Mouse (Mus musculus) hindbrain, embryonic 14.5 days (tissue): Measurements from ENCODE around the gene Wt1. TPM values are rescaled to one million over a fixed set of nuclear protein-coding genes. Genes with fewer than 3 reads are reported as not detected.

Experiments used
- ATAC-seq: fragments of 200-750 bp; cut with Nextera tagmentation; 2 replicates; pipeline ENCODE4 v1.8.0; 2017; ENCODE audit warnings: moderate number of reproducible peaks, mild to moderate bottlenecking, moderate TSS enrichment, moderate library complexity; ENCODE audit not compliant: low FRiP score
- DNase-seq: peaks from one replicate; pipeline ENCODE4 v3.0.0-alpha.2; 2015; ENCODE audit warnings: low spot score
- H3K27ac ChIP-seq: fragments of 300-500 bp; sonication (generic); 2 replicates; pipeline ENCODE4 v1.5.1; 2014; ENCODE audit warnings: mild to moderate bottlenecking, moderate library complexity
- H3K27me3 ChIP-seq: fragments of 300-500 bp; sonication (generic); 2 replicates; pipeline ENCODE4 v1.6.1; 2014; ENCODE audit warnings: mild to moderate bottlenecking, low read length, mixed read lengths; ENCODE audit not compliant: control insufficient read depth, insufficient read depth
- H3K36me3 ChIP-seq: fragments of 300-500 bp; sonication (generic); replicated peaks from 2 replicates; pipeline ENCODE4 v1.6.1; 2014; ENCODE audit not compliant: control insufficient read depth, insufficient read depth
- H3K4me1 ChIP-seq: fragments of 300-500 bp; sonication (generic); replicated peaks from 2 replicates; pipeline ENCODE4 v1.6.1; 2014; ENCODE audit warnings: antibody characterized with exemption, low read length, mixed read lengths; ENCODE audit not compliant: control insufficient read depth, insufficient read depth
- H3K4me2 ChIP-seq: fragments of 300-500 bp; sonication (generic); replicated peaks from 2 replicates; pipeline ENCODE4 v1.6.1; 2014; ENCODE audit warnings: mild to moderate bottlenecking, moderate library complexity
- H3K4me3 ChIP-seq: fragments of 300-500 bp; sonication (generic); replicated peaks from 2 replicates; pipeline ENCODE4 v1.5.1; 2014; ENCODE audit warnings: mild to moderate bottlenecking, low read length
- H3K9ac ChIP-seq: fragments of 300-500 bp; sonication (generic); 2 replicates; pipeline ENCODE4 v1.6.1; 2014
- H3K9me3 ChIP-seq: fragments of 300-500 bp; sonication (generic); 2 replicates; pipeline ENCODE4 v1.6.1; 2016; ENCODE audit warnings: low read length; ENCODE audit not compliant: control insufficient read depth
- WGBS: fragments of 180-500 bp; shearing (Covaris S2); extraction: QIAGEN DNeasy Blood & Tissue Kit; methylation state at CpG from one replicate; pipeline ENCODE4 v1.1.7; 2014; 5-methylcytosine and 5-hydroxymethylcytosine counted together
- polyA plus RNA-seq: library from polyadenylated mRNA; unstranded; fragments of >200 nt; fragmentation: Nextera tagmentation; extraction: Ambion mirVana; gene quantifications from 2 replicates; pipeline ENCODE4 v1.2.1, GENCODE M21; 2014

Wt1 gene
- polyA plus RNA-seq, 1 experiment from 2014 or later = 1.5 TPM

DNA sequence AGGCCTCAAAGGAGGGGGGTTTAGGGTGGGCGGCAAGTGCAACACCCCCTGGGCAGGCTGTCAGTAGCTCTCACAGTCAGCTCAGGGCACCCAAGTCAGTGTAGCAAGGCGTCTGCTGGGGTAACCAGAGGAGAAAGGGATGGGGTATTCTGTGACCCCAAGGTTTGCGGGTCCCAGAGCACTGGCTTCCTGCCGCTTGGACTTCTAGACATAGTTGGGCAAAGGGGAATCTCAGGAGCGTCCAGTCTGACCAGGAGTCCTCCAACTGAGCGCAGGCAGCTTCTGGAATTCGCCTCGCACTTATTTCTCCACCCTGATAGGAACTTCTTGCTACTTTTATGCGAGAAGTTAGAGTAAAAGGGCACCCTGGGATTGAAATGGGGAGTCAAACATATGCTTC, 2.4 kb upstream of the Wt1 start:
- no peaks in the 10 kb centered on the region for H3K36me3 ChIP-seq
- no peak overlapping the region for H3K4me2 ChIP-seq
- H3K4me1 ChIP-seq = no peaks in the 10 kb centered on the region
- no peak overlapping the region for H3K9ac ChIP-seq
- H3K9me3 ChIP-seq = no peaks in the 10 kb centered on the region
- H3K27ac ChIP-seq = no peak overlapping the region
- H3K4me3 ChIP-seq = no peak overlapping the region
- DNase-seq = no peak
- ATAC-seq = no peak
- H3K27me3 ChIP-seq = peaks cover 95% of the 10 kb centered on the region
- 2% methylated on average over 9 of the region's 9 CpGs for WGBS

DNA sequence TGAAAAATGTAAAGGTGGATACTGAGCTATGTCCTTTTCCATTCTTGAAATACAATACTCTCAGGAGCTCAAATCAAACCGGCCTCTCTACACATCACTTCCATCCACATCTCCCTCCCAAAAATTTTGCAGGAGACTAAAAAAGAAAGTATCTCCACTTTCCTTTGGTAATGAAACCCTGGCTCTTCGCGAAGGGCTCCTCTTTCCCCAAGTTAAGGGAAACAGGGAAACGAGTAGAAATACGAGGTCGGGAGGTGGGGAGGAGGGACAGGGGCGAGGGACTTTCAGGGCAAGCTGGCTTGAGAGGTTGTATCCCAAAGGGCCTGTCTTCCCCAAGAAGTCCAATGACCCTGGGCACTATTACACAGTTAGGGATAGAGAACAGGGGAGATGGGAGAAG, 1.9 kb upstream of the Wt1 start:
- H3K27me3 ChIP-seq = peaks cover 95% of the 10 kb centered on the region
- DNase-seq (no peak), ATAC-seq (no peak)
- H3K27ac ChIP-seq = no peak overlapping the region
- WGBS = 0% methylated on average over 7 of the region's 7 CpGs
- no peaks in the 10 kb centered on the region for H3K36me3 ChIP-seq
- no peaks in the 10 kb centered on the region for H3K9me3 ChIP-seq
- no peaks in the 10 kb centered on the region for H3K4me1 ChIP-seq
- no peak overlapping the region for H3K9ac ChIP-seq
- H3K4me2 ChIP-seq = no peak overlapping the region
- no peak overlapping the region for H3K4me3 ChIP-seq

DNA sequence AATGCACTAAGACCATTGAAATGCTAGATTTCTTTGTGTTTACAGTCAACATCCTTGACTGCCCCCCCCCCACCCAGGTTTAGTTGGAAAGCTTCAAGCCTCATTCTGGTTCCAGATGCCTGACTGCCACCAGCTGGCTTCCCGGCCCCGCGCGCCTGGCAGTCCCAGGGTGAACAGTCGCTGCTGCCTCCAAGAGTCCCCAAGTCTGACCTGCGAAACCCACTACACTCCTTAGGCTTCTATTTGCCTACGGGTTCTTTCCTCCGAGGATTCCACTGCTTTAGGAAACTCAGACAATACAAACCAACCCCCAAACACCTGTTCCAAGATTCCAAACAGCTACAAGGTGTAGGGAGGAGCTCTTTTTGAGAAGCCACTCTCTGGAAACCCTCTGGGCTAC, 1.1 kb upstream of the Wt1 start:
- Histone ChIP-seq H3K4me2 (no peak overlapping the region), H3K27ac (no peak overlapping the region), H3K4me1 (no peaks in the 10 kb centered on the region), H3K4me3 (no peak overlapping the region), H3K9ac (no peak overlapping the region), H3K9me3 (no peaks in the 10 kb centered on the region), H3K36me3 (no peaks in the 10 kb centered on the region), H3K27me3 (peaks cover 95% of the 10 kb centered on the region)
- no peak for DNase-seq
- 1% methylated on average over 8 of the region's 8 CpGs for WGBS
- ATAC-seq = no peak

- no peak overlapping the region for H3K4me2 ChIP-seq
- DNase-seq = no peak
- peaks cover 95% of the 10 kb centered on the region for H3K27me3 ChIP-seq
- ATAC-seq = no peak
- H3K9ac ChIP-seq = no peak overlapping the region
- no peak overlapping the region for H3K4me3 ChIP-seq
- H3K27ac ChIP-seq = no peak overlapping the region
- no peaks in the 10 kb centered on the region for H3K9me3 ChIP-seq
- no peaks in the 10 kb centered on the region for H3K36me3 ChIP-seq
- WGBS = 2% methylated on average over 15 of the region's 15 CpGs
- no peaks in the 10 kb centered on the region for H3K4me1 ChIP-seq
Measured at GRCm38 (mm10) chr2:105125641-105126040, 688 bp upstream of the Wt1 start.

GRCm38 (mm10) chr2:105126691-105127530, 582 bp downstream of the Wt1 start:
- Histone ChIP-seq H3K27ac (no peak overlapping the region), H3K4me2 (peak overlapping the region; percentile 33), H3K4me1 (no peaks in the 10 kb centered on the region), H3K9ac (no peak overlapping the region), H3K9me3 (no peaks in the 10 kb centered on the region), H3K27me3 (peaks cover 95% of the 10 kb centered on the region), H3K4me3 (0 out of 2 replicates have a peak overlapping the region, but pooled peaks have one; percentile 3), H3K36me3 (no peaks in the 10 kb centered on the region)
- under 1% methylated on average over 84 of the region's 92 CpGs for WGBS
- DNase-seq (no peak), ATAC-seq (0 out of 2 replicates have a peak, but pooled peaks have one; percentile 9)

DNA sequence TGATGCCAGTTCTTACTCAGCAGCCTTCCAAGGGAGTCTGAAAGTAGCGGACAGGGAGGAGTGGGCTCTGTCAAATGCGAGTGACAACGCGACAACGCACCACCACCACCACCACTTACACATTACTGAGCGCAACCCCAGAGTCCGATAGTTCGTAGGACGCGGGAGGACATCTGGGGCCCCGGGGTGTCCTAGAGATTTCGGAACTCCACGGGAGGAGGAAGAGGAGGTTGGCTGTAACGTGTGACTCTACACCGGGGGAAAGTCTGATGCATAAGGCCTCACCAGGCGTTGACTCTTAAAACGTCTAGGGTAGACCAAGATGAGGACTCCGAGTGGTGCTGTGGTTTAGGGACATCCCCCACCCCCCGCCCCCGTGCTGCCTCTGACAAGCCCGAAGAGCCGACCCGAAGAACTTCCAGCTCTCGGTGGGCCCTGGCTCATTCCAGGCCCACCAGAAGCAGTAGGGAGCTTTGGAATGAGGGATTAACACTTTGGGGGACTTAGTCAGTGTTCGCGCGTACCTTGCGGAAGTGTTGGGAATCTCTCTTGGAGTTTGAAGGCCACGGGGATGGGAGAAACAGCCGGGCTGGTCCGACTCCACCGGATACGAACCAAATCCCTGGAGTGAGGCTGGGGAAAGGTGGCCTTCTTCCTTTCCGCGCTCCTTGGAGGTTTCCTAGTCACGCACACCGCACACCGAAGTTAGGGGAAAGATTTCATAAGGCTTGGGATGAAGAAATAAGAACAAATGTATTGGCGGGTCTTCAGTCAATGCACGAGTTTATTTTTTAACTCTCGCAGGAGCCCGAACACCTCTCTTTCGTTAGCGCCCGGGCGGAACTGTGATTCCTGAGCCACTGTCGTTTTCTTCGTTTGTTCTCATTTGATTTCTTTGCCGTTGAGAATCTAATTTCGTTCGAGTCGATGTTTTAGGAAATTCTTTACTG, 1.5 kb downstream of the Wt1 start:
- 1% methylated on average over 52 of the region's 52 CpGs for WGBS
- Histone ChIP-seq H3K9me3 (no peaks in the 10 kb centered on the region), H3K27me3 (peaks cover 96% of the 10 kb centered on the region), H3K4me3 (0 out of 2 replicates have a peak overlapping the region, but pooled peaks have one; percentile 3), H3K36me3 (no peaks in the 10 kb centered on the region), H3K4me2 (no peak overlapping the region), H3K4me1 (no peaks in the 10 kb centered on the region), H3K9ac (no peak overlapping the region), H3K27ac (no peak overlapping the region)
- ATAC-seq = no peak
- no peak for DNase-seq

GRCm38 (mm10) chr2:105128564-105128963, 2.2 kb downstream of the Wt1 start:
- whole genome bisulfite sequencing = 3% methylated on average over 12 of the region's 12 CpGs
- ATAC-seq (no peak), DNase-seq (no peak)
- Histone ChIP-seq H3K36me3 (no peaks in the 10 kb centered on the region), H3K4me1 (no peaks in the 10 kb centered on the region), H3K27ac (no peak overlapping the region), H3K9ac (no peak overlapping the region), H3K4me2 (no peak overlapping the region), H3K27me3 (peaks cover 96% of the 10 kb centered on the region), H3K9me3 (no peaks in the 10 kb centered on the region), H3K4me3 (no peak overlapping the region)

- Histone ChIP-seq H3K4me3 (no peak overlapping the region), H3K36me3 (no peaks in the 10 kb centered on the region), H3K9ac (no peak overlapping the region), H3K27ac (no peak overlapping the region), H3K27me3 (peaks cover 96% of the 10 kb centered on the region), H3K4me2 (no peak overlapping the region), H3K9me3 (no peaks in the 10 kb centered on the region), H3K4me1 (no peaks in the 10 kb centered on the region)
- DNase-seq (no peak), ATAC-seq (no peak)
- under 1% methylated on average over 31 of the region's 32 CpGs for WGBS
Measured at GRCm38 (mm10) chr2:105130351-105131060, 4.2 kb downstream of the Wt1 start.
